Mouse (Mus musculus) brown adipose tissue, adult 24 weeks (tissue): ENCODE data around the gene Slc41a3. TPM values are rescaled to one million over a fixed set of nuclear protein-coding genes. Genes with fewer than 3 reads are reported as not detected.
"Not testable (repeated sequence)": the region's sequence is repeated elsewhere in the genome, so short reads cannot be mapped to it uniquely, and the experiment has no call there.

Source experiments
- H3K27ac ChIP-seq: fragments of 200-500 bp; replicated peaks from 2 replicates; pipeline ENCODE4 v1.5.1; 2012; ENCODE audit warnings: low read depth, mild to moderate bottlenecking, low read length
- H3K4me1 ChIP-seq: fragments of 200-500 bp; 2 replicates; pipeline ENCODE4 v1.6.1; 2012; ENCODE audit warnings: low read length, mixed read lengths; ENCODE audit not compliant: control insufficient read depth, insufficient read depth, insufficient read length
- H3K4me3 ChIP-seq: fragments of 200-500 bp; 2 replicates; pipeline ENCODE4 v1.5.1; 2012; ENCODE audit warnings: low read depth, mild to moderate bottlenecking, low read length, moderate library complexity; ENCODE audit not compliant: insufficient read depth
- polyA plus RNA-seq: library from polyadenylated mRNA; stranded (reverse); fragments of >200 nt; gene quantifications from 2 replicates; pipeline ENCODE4 v1.2.4, GENCODE M21; 2012; ENCODE audit not compliant: missing spikeins, insufficient read depth, insufficient read length

Slc41a3 gene
- polyA plus RNA-seq, 1 experiment: 2.3 TPM

GRCm38 (mm10) chr6:90627556-90627955 is 23.0 kb downstream of the Slc41a3 start:
- H3K4me3 ChIP-seq: no peak overlapping the region
- no peaks in the 10 kb centered on the region for H3K4me1 ChIP-seq
- no peak overlapping the region for H3K27ac ChIP-seq

- Histone ChIP-seq H3K4me1 (no peaks in the 10 kb centered on the region), H3K4me3 (no peak overlapping the region), H3K27ac (no peak overlapping the region)
Measured at GRCm38 (mm10) chr6:90629506-90629905, 25.0 kb downstream of the Slc41a3 start.

- Histone ChIP-seq H3K4me1 (no peaks in the 10 kb centered on the region), H3K27ac (no peak overlapping the region), H3K4me3 (no peak overlapping the region)
Measured at GRCm38 (mm10) chr6:90630427-90630826, 25.9 kb downstream of the Slc41a3 start.

GRCm38 (mm10) chr6:90632526-90632925 is 28.0 kb downstream of the Slc41a3 start:
- H3K4me3 ChIP-seq, H3K27ac ChIP-seq, H3K4me1 ChIP-seq: not testable (repeated sequence)

GRCm38 (mm10) chr6:90635081-90635480 is 30.6 kb downstream of the Slc41a3 start:
- Histone ChIP-seq H3K4me3 (no peak overlapping the region), H3K4me1 (no peaks in the 10 kb centered on the region), H3K27ac (no peak overlapping the region)

- Histone ChIP-seq H3K27ac (no peak overlapping the region), H3K4me3 (no peak overlapping the region), H3K4me1 (no peaks in the 10 kb centered on the region)
Measured at GRCm38 (mm10) chr6:90635611-90636010, 31.1 kb downstream of the Slc41a3 start.

GRCm38 (mm10) chr6:90643057-90643456 is 38.5 kb downstream of the Slc41a3 start:
- H3K4me1 ChIP-seq: no peaks in the 10 kb centered on the region
- H3K4me3 ChIP-seq: no peak overlapping the region
- H3K27ac ChIP-seq: no peak overlapping the region

GRCm38 (mm10) chr6:90644965-90645364 is 40.4 kb downstream of the Slc41a3 start:
- Histone ChIP-seq H3K4me1 (no peaks in the 10 kb centered on the region), H3K4me3 (no peak overlapping the region), H3K27ac (no peak overlapping the region)

GRCm38 (mm10) chr6:90648391-90648790 is 43.9 kb downstream of the Slc41a3 start:
- Histone ChIP-seq H3K4me3 (no peak overlapping the region), H3K27ac (no peak overlapping the region), H3K4me1 (no peaks in the 10 kb centered on the region)

GRCm38 (mm10) chr6:90649279-90649678 is 44.8 kb downstream of the Slc41a3 start:
- H3K4me3 ChIP-seq: no peak overlapping the region
- H3K27ac ChIP-seq: no peak overlapping the region
- no peaks in the 10 kb centered on the region for H3K4me1 ChIP-seq

GRCm38 (mm10) chr6:90650634-90651033 is 46.1 kb downstream of the Slc41a3 start:
- Histone ChIP-seq H3K4me3 (no peak overlapping the region), H3K27ac (no peak overlapping the region), H3K4me1 (no peaks in the 10 kb centered on the region)

GRCm38 (mm10) chr6:90653736-90654135 is 49.2 kb downstream of the Slc41a3 start:
- no peaks in the 10 kb centered on the region for H3K4me1 ChIP-seq
- no peak overlapping the region for H3K4me3 ChIP-seq
- H3K27ac ChIP-seq: no peak overlapping the region

GRCm38 (mm10) chr6:90656344-90656850 is 51.9 kb downstream of the Slc41a3 start:
- H3K27ac ChIP-seq, H3K4me1 ChIP-seq, H3K4me3 ChIP-seq: not testable (repeated sequence)

- H3K27ac ChIP-seq: no peak overlapping the region
- peaks cover 11% of the 10 kb centered on the region for H3K4me1 ChIP-seq
- H3K4me3 ChIP-seq: no peak overlapping the region
Measured at GRCm38 (mm10) chr6:90659913-90660312, 55.4 kb downstream of the Slc41a3 start.

- Histone ChIP-seq H3K27ac (no peak overlapping the region), H3K4me1 (peaks cover 11% of the 10 kb centered on the region), H3K4me3 (no peak overlapping the region)
Measured at GRCm38 (mm10) chr6:90660398-90661028, 56.0 kb downstream of the Slc41a3 start.

- Histone ChIP-seq H3K4me1 (peaks cover 11% of the 10 kb centered on the region), H3K27ac (no peak overlapping the region), H3K4me3 (no peak overlapping the region)
Measured at GRCm38 (mm10) chr6:90661029-90661399, 56.5 kb downstream of the Slc41a3 start.
